Mouse (Mus musculus) bone marrow macrophage, adult 2 months (primary cell): ENCODE data around the gene Edn2.

Experiments used
- CTCF ChIP-seq: IDR thresholded peaks from 2 replicates; pipeline ENCODE4 v1.5.1; 2012; ENCODE audit warnings: low read depth, mild to moderate bottlenecking, low read length, moderate library complexity
- POLR2A ChIP-seq: IDR thresholded peaks from 2 replicates; pipeline ENCODE4 v1.6.1; 2012; ENCODE audit warnings: mild to moderate bottlenecking, low read depth, low read length, borderline replicate concordance

DNA sequence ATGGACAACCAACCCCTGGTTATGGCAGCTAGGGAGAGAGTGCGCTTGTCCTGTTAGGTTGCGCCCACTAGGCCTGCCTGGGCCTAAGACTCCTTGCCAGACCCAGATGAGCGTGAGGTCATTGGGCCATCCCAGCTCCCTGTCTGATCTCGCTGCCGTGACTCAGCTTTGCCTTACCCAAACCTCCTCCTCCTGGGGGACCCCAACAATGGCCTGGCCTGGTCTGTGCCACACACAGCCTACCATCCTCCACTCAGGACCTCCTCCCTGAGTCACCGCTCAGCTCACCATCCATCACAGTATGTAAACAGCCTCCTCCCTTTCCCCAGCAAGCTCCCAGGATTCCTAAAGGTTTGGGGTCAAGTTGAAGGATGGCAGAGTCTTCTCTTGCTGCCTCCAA, 9.1 kb upstream of the Edn2 start:
- TF ChIP-seq CTCF (no peak), POLR2A (no peak)
